Mouse (Mus musculus): Measurements from ENCODE around the gene Adgre5. TPM values are rescaled to one million over a fixed set of nuclear protein-coding genes. Genes with fewer than 3 reads are reported as not detected.

Adgre5 gene
- polyA plus RNA-seq, 1 experiment from 2014 or later, result 39.5 TPM

DNA sequence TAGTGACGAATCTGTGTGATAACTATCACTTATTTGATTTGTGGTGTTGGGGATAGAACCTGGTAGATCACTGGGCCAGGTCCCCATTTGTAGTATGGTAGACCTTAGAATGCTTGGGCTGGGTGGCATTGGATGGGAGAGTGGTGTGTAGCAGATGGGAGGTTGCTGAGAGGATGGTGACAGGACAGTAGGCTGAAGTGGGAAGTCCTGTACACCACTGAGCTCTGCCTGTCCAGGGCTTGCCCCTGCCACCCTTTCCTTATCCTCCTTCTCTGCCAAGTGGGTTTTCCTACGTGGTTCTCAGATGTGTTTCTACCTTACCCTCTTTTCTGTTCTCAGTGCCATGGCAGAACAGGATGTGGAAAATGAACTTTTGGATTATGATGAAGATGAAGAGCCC is 22.1 kb downstream of the Adgre5 start:
- no peak overlapping the region for H3K27ac ChIP-seq (ENCODE audit: low read length)
- H3K36me3 ChIP-seq (ENCODE audit: control insufficient read depth, insufficient read depth, low read length), result peaks cover 34% of the 10 kb centered on the region
- no peaks in the 10 kb centered on the region for H3K9me3 ChIP-seq (ENCODE audit: control insufficient read depth, low read length)
- H3K9ac ChIP-seq (ENCODE audit: low read depth, low read length), result no peak overlapping the region
- H3K27me3 ChIP-seq (replicated peaks; ENCODE audit: control insufficient read depth, insufficient read depth, low read length), result no peaks in the 10 kb centered on the region
- peaks cover 12% of the 10 kb centered on the region for H3K4me1 ChIP-seq (ENCODE audit: control insufficient read depth, insufficient read depth, low read length)
- no peak overlapping the region for H3K4me2 ChIP-seq (ENCODE audit: low read depth, low read length)
- ATAC-seq, result no peak
- 77% methylated on average over 2 of the region's 2 CpGs for WGBS
- H3K4me3 ChIP-seq (ENCODE audit: low read length), result no peak overlapping the region

- no peaks in the 10 kb centered on the region for H3K9me3 ChIP-seq (ENCODE audit: control insufficient read depth, low read length)
- H3K27me3 ChIP-seq (replicated peaks; ENCODE audit: control insufficient read depth, insufficient read depth, low read length), result no peaks in the 10 kb centered on the region
- peak overlapping the region; percentile 64 for H3K4me2 ChIP-seq (ENCODE audit: low read depth, low read length)
- H3K36me3 ChIP-seq (ENCODE audit: control insufficient read depth, insufficient read depth, low read length), result peaks cover 16% of the 10 kb centered on the region
- 53% methylated on average over 2 of the region's 2 CpGs for WGBS
- peak overlapping the region; percentile 94; the same call in 1 of the 2 replicates for H3K9ac ChIP-seq (ENCODE audit: low read depth, low read length)
- H3K27ac ChIP-seq (ENCODE audit: low read length), result no peak overlapping the region
- peak overlapping the region; percentile 97 for H3K4me3 ChIP-seq (ENCODE audit: low read length)
- H3K4me1 ChIP-seq (ENCODE audit: control insufficient read depth, insufficient read depth, low read length), result peaks cover 12% of the 10 kb centered on the region
- no peak for ATAC-seq
Measured at GRCm38 (mm10) chr8:83716563-83716962, 24.6 kb downstream of the Adgre5 start.

- H3K4me3 ChIP-seq (ENCODE audit: low read length), result peak overlapping the region; percentile 97
- under 1% methylated on average over 17 of the region's 17 CpGs for WGBS
Measured at GRCm38 (mm10) chr8:83715771-83716170, 25.4 kb downstream of the Adgre5 start.

DNA sequence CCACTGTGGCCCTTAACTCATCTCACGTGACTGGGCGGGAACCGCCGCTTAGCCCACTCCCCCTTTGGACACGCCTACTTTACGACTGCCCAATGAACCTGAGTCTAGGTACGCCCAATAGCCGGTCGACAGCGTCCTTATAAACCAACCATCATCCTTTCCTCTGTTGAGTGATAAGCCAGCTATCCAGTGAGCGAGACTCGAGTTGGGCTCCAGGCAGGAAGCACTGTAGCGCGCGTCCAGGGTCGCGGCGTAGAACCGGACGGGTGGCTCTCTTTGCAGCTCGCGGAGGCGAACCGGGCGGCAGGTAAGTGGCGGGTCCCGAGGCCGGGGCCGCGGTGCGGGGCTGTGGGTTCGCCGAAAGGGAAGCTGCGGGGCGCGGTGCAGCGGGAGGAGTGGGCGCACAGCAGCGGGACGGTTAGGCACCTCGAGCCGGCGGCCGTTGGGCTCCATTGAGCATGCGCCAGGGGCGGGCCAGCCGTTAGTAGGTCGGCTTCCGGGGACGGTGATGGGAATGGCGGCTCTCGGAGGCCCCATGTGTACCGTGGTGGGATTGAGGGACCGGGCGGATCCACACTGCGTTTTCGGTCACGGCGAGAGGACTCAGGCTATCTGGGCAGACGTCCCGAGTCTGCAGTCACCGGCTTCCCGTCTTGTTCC is 26.0 kb downstream of the Adgre5 start, which contains the start of gene Ddx39:
Ddx39 (plus strand) TSS at position 147 of the 660 bp plus-strand sequence.
- Histone ChIP-seq H3K4me1 (ENCODE audit: control insufficient read depth, insufficient read depth, low read length) (peaks cover 12% of the 10 kb centered on the region), H3K9me3 (ENCODE audit: control insufficient read depth, low read length) (no peaks in the 10 kb centered on the region), H3K9ac (ENCODE audit: low read depth, low read length) (peak within 1 kb of the TSS; percentile 94), H3K27ac (ENCODE audit: low read length) (peak within 1 kb of the TSS; percentile 93), H3K4me2 (ENCODE audit: low read depth, low read length) (peak within 1 kb of the TSS; percentile 64), H3K27me3 (replicated peaks; ENCODE audit: control insufficient read depth, insufficient read depth, low read length) (no peaks in the 10 kb centered on the region), H3K36me3 (ENCODE audit: control insufficient read depth, insufficient read depth, low read length) (peaks cover 4% of the 10 kb centered on the region), H3K4me3 (ENCODE audit: low read length) (peak within 1 kb of the TSS; percentile 97)
- WGBS, result under 1% methylated on average over 63 of the region's 63 CpGs
- ATAC-seq, result peak; percentile 100

More at GRCm38 (mm10) chr8:83715771-83716170, 25.4 kb downstream of the Adgre5 start:
- H3K27ac ChIP-seq (ENCODE audit: low read length), result peak overlapping the region; percentile 93
- no peak for ATAC-seq
- no peaks in the 10 kb centered on the region for H3K9me3 ChIP-seq (ENCODE audit: control insufficient read depth, low read length)
- peak overlapping the region; percentile 64 for H3K4me2 ChIP-seq (ENCODE audit: low read depth, low read length)
- peaks cover 10% of the 10 kb centered on the region for H3K36me3 ChIP-seq (ENCODE audit: control insufficient read depth, insufficient read depth, low read length)
- peaks cover 12% of the 10 kb centered on the region for H3K4me1 ChIP-seq (ENCODE audit: control insufficient read depth, insufficient read depth, low read length)
- H3K9ac ChIP-seq (ENCODE audit: low read depth, low read length), result peak overlapping the region; percentile 94
- H3K27me3 ChIP-seq (replicated peaks; ENCODE audit: control insufficient read depth, insufficient read depth, low read length), result no peaks in the 10 kb centered on the region

DNA sequence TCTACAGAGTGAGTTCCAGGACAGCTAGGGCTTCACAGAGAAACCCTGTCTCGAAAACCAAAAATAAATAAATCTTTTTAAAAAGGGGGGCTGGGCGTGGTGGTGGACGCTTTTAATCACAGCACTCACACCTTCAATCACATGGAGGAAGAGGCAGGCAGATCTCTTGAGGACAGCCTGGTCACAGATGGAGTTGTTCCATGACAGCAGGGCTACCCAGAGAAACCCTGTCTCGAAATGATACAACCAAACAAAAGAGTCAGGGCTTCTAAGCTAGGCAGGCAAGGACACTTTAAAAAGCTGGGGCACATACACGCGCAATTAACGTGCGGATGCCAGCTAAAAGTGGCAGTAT is 26.5 kb downstream of the Adgre5 start:
- 17% methylated on average over 8 of the region's 8 CpGs for WGBS
- 0 out of 2 replicates have a peak overlapping the region, but pooled peaks have one; percentile 45 for H3K27ac ChIP-seq (ENCODE audit: low read length)

DNA sequence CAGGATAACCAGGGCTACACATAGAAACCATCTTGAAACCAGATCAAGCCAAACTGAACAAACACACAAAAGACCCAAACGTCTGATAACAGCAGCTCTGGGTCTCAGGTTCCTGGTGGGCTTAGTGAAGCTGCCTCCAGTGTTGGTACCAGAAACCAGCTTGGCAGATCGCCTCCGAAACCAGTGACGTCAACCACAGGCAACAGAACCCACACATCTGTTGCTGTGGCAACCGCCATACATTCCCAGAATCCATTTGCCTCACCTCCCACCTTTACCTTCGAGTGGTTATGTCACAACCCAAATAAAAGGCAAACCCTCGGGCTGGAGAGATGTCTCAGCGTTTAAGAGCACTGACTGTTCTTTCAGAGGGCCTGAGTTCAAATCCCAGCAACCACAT is 33.6 kb downstream of the Adgre5 start:
- ATAC-seq, result no peak
- no peaks in the 10 kb centered on the region for H3K27me3 ChIP-seq (replicated peaks; ENCODE audit: control insufficient read depth, insufficient read depth, low read length)
- H3K9me3 ChIP-seq (ENCODE audit: control insufficient read depth, low read length), result no peaks in the 10 kb centered on the region
- no peaks in the 10 kb centered on the region for H3K4me1 ChIP-seq (ENCODE audit: control insufficient read depth, insufficient read depth, low read length)
- no peaks in the 10 kb centered on the region for H3K36me3 ChIP-seq (ENCODE audit: control insufficient read depth, insufficient read depth, low read length)
- 68% methylated on average over 8 of the region's 8 CpGs for WGBS
- H3K4me2 ChIP-seq (ENCODE audit: low read depth, low read length), result no peak overlapping the region
- no peak overlapping the region for H3K4me3 ChIP-seq (ENCODE audit: low read length)
- H3K9ac ChIP-seq (ENCODE audit: low read depth, low read length), result no peak overlapping the region
- H3K27ac ChIP-seq (ENCODE audit: low read length), result no peak overlapping the region

More for the DNA sequence above, 26.5 kb downstream of the Adgre5 start:
- H3K9ac ChIP-seq (ENCODE audit: low read depth, low read length), result peak overlapping the region; percentile 50; the same call in 1 of the 2 replicates
- peak overlapping the region; percentile 56 for H3K4me2 ChIP-seq (ENCODE audit: low read depth, low read length)
- peak; percentile 31 for ATAC-seq
- H3K36me3 ChIP-seq (ENCODE audit: control insufficient read depth, insufficient read depth, low read length), result peaks cover under 1% of the 10 kb centered on the region; the same call in 1 of the 2 replicates
- H3K4me1 ChIP-seq (ENCODE audit: control insufficient read depth, insufficient read depth, low read length), result peaks cover 12% of the 10 kb centered on the region
- H3K27me3 ChIP-seq (replicated peaks; ENCODE audit: control insufficient read depth, insufficient read depth, low read length), result no peaks in the 10 kb centered on the region
- H3K9me3 ChIP-seq (ENCODE audit: control insufficient read depth, low read length), result no peaks in the 10 kb centered on the region
- peak overlapping the region; percentile 97 for H3K4me3 ChIP-seq (ENCODE audit: low read length)

GRCm38 (mm10) chr8:83706411-83706810 is 34.7 kb downstream of the Adgre5 start:
- Histone ChIP-seq H3K9me3 (ENCODE audit: control insufficient read depth, low read length) (no peaks in the 10 kb centered on the region), H3K4me3 (ENCODE audit: low read length) (no peak overlapping the region), H3K27me3 (replicated peaks; ENCODE audit: control insufficient read depth, insufficient read depth, low read length) (no peaks in the 10 kb centered on the region), H3K4me2 (ENCODE audit: low read depth, low read length) (no peak overlapping the region), H3K9ac (ENCODE audit: low read depth, low read length) (no peak overlapping the region), H3K27ac (ENCODE audit: low read length) (no peak overlapping the region), H3K4me1 (ENCODE audit: control insufficient read depth, insufficient read depth, low read length) (no peaks in the 10 kb centered on the region), H3K36me3 (ENCODE audit: control insufficient read depth, insufficient read depth, low read length) (no peaks in the 10 kb centered on the region)
- WGBS, result 70% methylated on average over 5 of the region's 5 CpGs
- no peak for ATAC-seq

DNA sequence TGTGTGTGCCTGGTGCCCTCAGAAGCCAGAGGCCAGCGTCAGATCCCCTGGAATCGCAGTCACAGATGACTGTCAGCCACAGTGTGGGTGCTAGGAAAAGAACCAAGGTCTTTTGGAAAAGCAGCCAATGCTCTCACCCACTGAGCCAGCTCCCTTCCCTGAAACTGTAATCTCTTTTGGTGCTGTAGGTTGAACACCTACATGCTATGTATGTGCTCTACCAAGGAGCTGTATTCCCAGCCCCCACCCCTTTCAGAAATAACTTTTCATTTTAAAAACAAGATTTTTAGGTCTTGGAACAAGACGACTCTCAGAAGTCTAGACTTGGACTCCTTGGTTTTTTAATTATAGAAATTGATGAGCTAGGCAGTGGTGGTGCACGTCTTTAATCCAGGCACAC is 37.7 kb downstream of the Adgre5 start:
- Histone ChIP-seq H3K27me3 (replicated peaks; ENCODE audit: control insufficient read depth, insufficient read depth, low read length) (no peaks in the 10 kb centered on the region), H3K27ac (ENCODE audit: low read length) (no peak overlapping the region), H3K36me3 (ENCODE audit: control insufficient read depth, insufficient read depth, low read length) (no peaks in the 10 kb centered on the region), H3K4me3 (ENCODE audit: low read length) (no peak overlapping the region), H3K9me3 (ENCODE audit: control insufficient read depth, low read length) (no peaks in the 10 kb centered on the region), H3K4me2 (ENCODE audit: low read depth, low read length) (no peak overlapping the region), H3K4me1 (ENCODE audit: control insufficient read depth, insufficient read depth, low read length) (peaks cover 5% of the 10 kb centered on the region; the same call in 1 of the 2 replicates), H3K9ac (ENCODE audit: low read depth, low read length) (no peak overlapping the region)
- 87% methylated on average over 4 of the region's 4 CpGs for WGBS
- no peak for ATAC-seq

DNA sequence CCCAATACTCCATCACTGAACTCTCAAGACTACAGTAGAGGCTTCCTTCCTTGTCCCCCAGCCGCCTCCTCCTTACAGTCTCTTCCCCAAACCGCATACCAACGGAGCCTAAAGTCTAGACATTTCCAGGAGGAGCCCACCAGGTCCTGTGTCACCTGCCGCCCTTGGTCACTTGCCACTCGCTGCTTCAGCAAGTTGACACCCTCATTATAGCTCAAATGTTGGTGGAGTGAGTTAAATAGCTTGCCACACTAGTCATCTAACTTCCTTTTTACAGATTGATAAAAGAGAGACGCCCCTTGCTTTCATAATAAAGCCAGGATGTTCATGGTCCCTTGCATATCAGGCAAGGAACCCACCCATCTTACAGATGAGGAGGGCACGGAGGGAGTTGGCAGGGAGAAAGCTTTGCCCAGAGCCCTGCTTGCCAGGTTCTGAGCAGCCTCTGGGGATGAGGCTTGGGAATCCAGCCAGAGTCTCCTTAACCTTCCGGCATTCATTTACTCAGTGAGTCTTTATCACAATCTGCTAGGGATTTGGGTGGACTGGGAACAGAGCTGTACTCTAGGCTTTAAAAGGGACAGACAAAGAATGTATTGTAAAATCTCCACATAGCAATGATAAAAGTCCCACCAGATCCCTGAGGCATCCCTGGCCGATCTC is 40.6 kb downstream of the Adgre5 start:
- no peak overlapping the region for H3K27ac ChIP-seq (ENCODE audit: low read length)
- no peaks in the 10 kb centered on the region for H3K9me3 ChIP-seq (ENCODE audit: control insufficient read depth, low read length)

More for the DNA sequence above, 40.6 kb downstream of the Adgre5 start:
- no peak for ATAC-seq
- Histone ChIP-seq H3K9ac (ENCODE audit: low read depth, low read length) (no peak overlapping the region), H3K4me1 (ENCODE audit: control insufficient read depth, insufficient read depth, low read length) (peaks cover 25% of the 10 kb centered on the region), H3K4me3 (ENCODE audit: low read length) (no peak overlapping the region), H3K27me3 (replicated peaks; ENCODE audit: control insufficient read depth, insufficient read depth, low read length) (no peaks in the 10 kb centered on the region), H3K4me2 (ENCODE audit: low read depth, low read length) (no peak overlapping the region), H3K36me3 (ENCODE audit: control insufficient read depth, insufficient read depth, low read length) (no peaks in the 10 kb centered on the region)
- WGBS, result 80% methylated on average over 9 of the region's 9 CpGs
